Mouse (Mus musculus): ENCODE results near the gene Hectd4.
A peak's percentile ranks its signal among the peaks of the same experiment; 100 is the strongest.
"Not testable (repeated sequence)": the region's sequence is repeated elsewhere in the genome, so short reads cannot be mapped to it uniquely, and the experiment has no call there.

The Hectd4 gene

GRCm38 (mm10) chr5:121206984-121207383 lies 13.0 kb upstream of the Hectd4 start:
- DNase-seq, result no peak

GRCm38 (mm10) chr5:121209755-121210600 lies 10.0 kb upstream of the Hectd4 start:
- no peak for DNase-seq

- no peak for DNase-seq
Observed at GRCm38 (mm10) chr5:121210601-121210924, 9.5 kb upstream of the Hectd4 start.

GRCm38 (mm10) chr5:121212108-121212507 lies 7.9 kb upstream of the Hectd4 start:
- DNase-seq, result no peak

- DNase-seq, result no peak
Observed at GRCm38 (mm10) chr5:121214707-121215106, 5.3 kb upstream of the Hectd4 start.

- DNase-seq, result peak; percentile 30 to 42
Observed at GRCm38 (mm10) chr5:121215380-121216125, 4.5 kb upstream of the Hectd4 start.

GRCm38 (mm10) chr5:121216126-121216446 lies 3.9 kb upstream of the Hectd4 start:
- no peak for DNase-seq

- DNase-seq, result not testable (repeated sequence)
Observed at GRCm38 (mm10) chr5:121216584-121217312, 3.3 kb upstream of the Hectd4 start.

- DNase-seq, result no peak
Observed at GRCm38 (mm10) chr5:121217313-121217634, 2.7 kb upstream of the Hectd4 start.

- no peak for DNase-seq
Observed at GRCm38 (mm10) chr5:121219190-121219589, 829 bp upstream of the Hectd4 start.

- peak; percentile 21 to 31 for DNase-seq
Observed at GRCm38 (mm10) chr5:121220732-121221301, 798 bp downstream of the Hectd4 start.

GRCm38 (mm10) chr5:121221328-121221850 lies 1.4 kb downstream of the Hectd4 start:
- no peak for DNase-seq

GRCm38 (mm10) chr5:121224020-121224419 lies 4.0 kb downstream of the Hectd4 start:
- not testable (repeated sequence) for DNase-seq

GRCm38 (mm10) chr5:121224856-121225255 lies 4.8 kb downstream of the Hectd4 start:
- no peak for DNase-seq

- DNase-seq, result no peak
Observed at GRCm38 (mm10) chr5:121225854-121226253, 5.8 kb downstream of the Hectd4 start.

- no peak for DNase-seq
Observed at GRCm38 (mm10) chr5:121226406-121226805, 6.4 kb downstream of the Hectd4 start.

GRCm38 (mm10) chr5:121226845-121227244 lies 6.8 kb downstream of the Hectd4 start:
- no peak for DNase-seq

- not testable (repeated sequence) for DNase-seq
Observed at GRCm38 (mm10) chr5:121227330-121227729, 7.3 kb downstream of the Hectd4 start.

GRCm38 (mm10) chr5:121229182-121229581 lies 9.2 kb downstream of the Hectd4 start:
- no peak for DNase-seq

GRCm38 (mm10) chr5:121230811-121231210 lies 10.8 kb downstream of the Hectd4 start:
- no peak for DNase-seq

- DNase-seq, result no peak
Observed at GRCm38 (mm10) chr5:121232789-121233188, 12.8 kb downstream of the Hectd4 start.

GRCm38 (mm10) chr5:121233726-121234125 lies 13.7 kb downstream of the Hectd4 start:
- no peak for DNase-seq

GRCm38 (mm10) chr5:121236171-121236570 lies 16.2 kb downstream of the Hectd4 start:
- DNase-seq, result no peak
